Mouse (Mus musculus) forebrain, embryonic 10.5 days (tissue): ENCODE data around the gene Dact2. TPM values are rescaled to one million over a fixed set of nuclear protein-coding genes. Genes with fewer than 3 reads are reported as not detected.

Source experiments
- DNase-seq: peaks from one replicate; pipeline ENCODE4 v3.0.0-alpha.2; 2017; ENCODE audit warnings: low spot score; ENCODE audit errors: extremely low spot score
- H3K27ac ChIP-seq: fragments of 300-500 bp; sonication (generic); 2 replicates; pipeline ENCODE4 v1.5.1; 2016; ENCODE audit warnings: mild to moderate bottlenecking
- H3K27me3 ChIP-seq: fragments of 300-500 bp; sonication (generic); 2 replicates; pipeline ENCODE4 v1.6.1; 2016; ENCODE audit warnings: mild to moderate bottlenecking; ENCODE audit not compliant: poor library complexity, severe bottlenecking
- H3K36me3 ChIP-seq: fragments of 300-500 bp; sonication (generic); replicated peaks from 2 replicates; pipeline ENCODE4 v1.6.1; 2016; ENCODE audit warnings: mild to moderate bottlenecking, moderate library complexity
- H3K4me1 ChIP-seq: fragments of 300-500 bp; sonication (generic); 2 replicates; pipeline ENCODE4 v1.6.1; 2016
- H3K4me3 ChIP-seq: fragments of 300-500 bp; sonication (generic); 2 replicates; pipeline ENCODE4 v1.5.1; 2016; ENCODE audit warnings: mild to moderate bottlenecking, moderate library complexity
- H3K9me3 ChIP-seq: fragments of 300-500 bp; sonication (generic); 2 replicates; pipeline ENCODE4 v1.6.1; 2016; ENCODE audit warnings: mild to moderate bottlenecking, moderate library complexity
- WGBS: fragments of 180-500 bp; shearing (Covaris S2); methylation state at CpG from one replicate; pipeline ENCODE4 v1.1.7; 2016; 5-methylcytosine and 5-hydroxymethylcytosine counted together
- polyA plus RNA-seq: library from polyadenylated mRNA; unstranded; fragments of >200 nt; fragmentation: Nextera tagmentation; extraction: Ambion mirVana; gene quantifications from 2 replicates; pipeline ENCODE4 v1.2.1, GENCODE M21; 2016

Dact2 gene
- polyA plus RNA-seq, 1 experiment from 2014 or later: 0.52 TPM

GRCm38 (mm10) chr17:14182860-14183259 is 21.2 kb downstream of the Dact2 start:
- H3K9me3 ChIP-seq: no peaks in the 10 kb centered on the region
- no peak overlapping the region for H3K27ac ChIP-seq
- H3K36me3 ChIP-seq: no peaks in the 10 kb centered on the region
- H3K4me1 ChIP-seq: peaks cover 6% of the 10 kb centered on the region; the same call in 1 of the 2 replicates
- H3K27me3 ChIP-seq: peaks cover 6% of the 10 kb centered on the region; the same call in 1 of the 2 replicates
- no peak overlapping the region for H3K4me3 ChIP-seq
- WGBS: 71% methylated on average over 3 of the region's 3 CpGs
- DNase-seq: no peak

DNA sequence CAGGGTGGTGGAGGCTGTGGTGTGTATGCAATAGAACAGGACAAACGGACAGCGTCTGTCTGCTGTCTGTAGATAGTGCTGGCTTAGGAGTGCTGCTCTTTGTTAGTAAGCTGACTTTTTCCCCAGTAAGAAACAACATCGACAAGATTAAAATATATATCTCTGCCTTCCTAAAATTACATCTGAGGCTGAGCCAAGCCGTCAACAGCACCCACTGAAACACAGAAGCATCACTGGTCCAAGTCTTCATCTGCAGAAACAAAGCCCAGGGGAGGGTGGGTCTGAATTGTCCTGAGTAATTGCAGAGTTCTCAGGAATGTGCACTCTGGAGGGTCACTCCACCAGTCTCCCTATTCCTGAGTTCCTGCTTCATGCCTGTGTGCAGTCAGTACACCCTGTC is 25.2 kb downstream of the Dact2 start:
- no peak for DNase-seq
- Histone ChIP-seq H3K4me3 (no peak overlapping the region), H3K4me1 (peaks cover 9% of the 10 kb centered on the region), H3K9me3 (no peaks in the 10 kb centered on the region), H3K27me3 (peaks cover 6% of the 10 kb centered on the region; the same call in 1 of the 2 replicates), H3K27ac (no peak overlapping the region), H3K36me3 (no peaks in the 10 kb centered on the region)
- WGBS: 69% methylated on average over 4 of the region's 4 CpGs

DNA sequence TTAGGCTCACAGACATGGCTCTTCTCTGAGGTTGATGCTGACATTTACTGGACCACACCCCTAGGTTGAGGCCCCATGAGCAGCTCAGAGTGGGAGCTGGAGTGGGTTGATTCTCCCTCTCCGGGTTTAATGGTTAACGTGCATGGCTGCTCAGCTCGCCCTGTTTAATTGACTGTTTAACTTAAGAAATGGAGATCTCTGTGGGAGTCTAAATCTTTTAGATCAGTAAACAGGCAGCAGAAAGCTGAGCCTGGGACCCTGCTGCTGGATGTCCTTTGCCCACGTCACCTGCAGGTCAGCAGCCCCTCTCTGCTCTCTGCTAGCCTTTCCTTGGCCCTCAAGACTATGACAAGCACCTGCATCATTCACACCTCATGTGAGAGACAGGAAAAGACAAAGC is 25.6 kb downstream of the Dact2 start:
- no peaks in the 10 kb centered on the region for H3K9me3 ChIP-seq
- no peak overlapping the region for H3K4me3 ChIP-seq
- 28% methylated on average over 4 of the region's 4 CpGs for WGBS
- no peak for DNase-seq
- peaks cover 6% of the 10 kb centered on the region; the same call in 1 of the 2 replicates for H3K27me3 ChIP-seq
- H3K4me1 ChIP-seq: peaks cover 14% of the 10 kb centered on the region
- H3K36me3 ChIP-seq: no peaks in the 10 kb centered on the region
- H3K27ac ChIP-seq: no peak overlapping the region

GRCm38 (mm10) chr17:14178049-14178448 is 26.1 kb downstream of the Dact2 start:
- Histone ChIP-seq H3K4me1 (peaks cover 18% of the 10 kb centered on the region), H3K27ac (no peak overlapping the region), H3K4me3 (no peak overlapping the region), H3K36me3 (no peaks in the 10 kb centered on the region), H3K9me3 (no peaks in the 10 kb centered on the region), H3K27me3 (peaks cover 6% of the 10 kb centered on the region; the same call in 1 of the 2 replicates)
- WGBS: 67% methylated on average over 5 of the region's 5 CpGs
- no peak for DNase-seq

- H3K4me1 ChIP-seq: peaks cover 26% of the 10 kb centered on the region
- no peak for DNase-seq
- 84% methylated on average over 5 of the region's 5 CpGs for WGBS
These were observed 27.1 kb downstream of the Dact2 start for GRCm38 (mm10) chr17:14177018-14177417.

DNA sequence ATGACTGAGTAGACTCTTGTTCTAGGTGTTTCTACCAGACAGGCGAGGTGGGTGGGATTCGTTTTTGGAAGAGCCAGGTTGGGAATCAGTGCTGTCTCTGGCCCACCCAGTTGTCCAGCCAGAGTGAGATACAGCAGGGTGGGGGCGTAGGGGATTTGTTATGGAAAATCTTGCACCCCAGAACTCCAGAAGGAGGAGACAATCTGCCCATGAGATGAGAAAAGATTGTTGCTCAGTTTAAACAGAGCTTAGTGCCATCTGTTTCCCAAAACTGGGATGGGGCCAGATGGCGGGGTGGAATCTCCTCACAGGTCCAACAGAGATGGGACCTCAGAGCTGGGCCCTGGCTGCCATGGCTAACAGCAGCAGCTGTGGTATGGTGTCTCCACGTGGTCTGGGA is 28.4 kb downstream of the Dact2 start:
- H3K4me1 ChIP-seq: peaks cover 38% of the 10 kb centered on the region
- no peak for DNase-seq
- no peak overlapping the region for H3K4me3 ChIP-seq
- H3K27me3 ChIP-seq: peaks cover 6% of the 10 kb centered on the region; the same call in 1 of the 2 replicates
- H3K27ac ChIP-seq: no peak overlapping the region
- WGBS: 88% methylated on average over 5 of the region's 5 CpGs
- no peaks in the 10 kb centered on the region for H3K36me3 ChIP-seq
- no peaks in the 10 kb centered on the region for H3K9me3 ChIP-seq

More at GRCm38 (mm10) chr17:14177018-14177417, 27.1 kb downstream of the Dact2 start:
- H3K9me3 ChIP-seq: no peaks in the 10 kb centered on the region
- H3K27me3 ChIP-seq: peaks cover 6% of the 10 kb centered on the region; the same call in 1 of the 2 replicates
- no peak overlapping the region for H3K27ac ChIP-seq
- no peak overlapping the region for H3K4me3 ChIP-seq
- H3K36me3 ChIP-seq: no peaks in the 10 kb centered on the region

DNA sequence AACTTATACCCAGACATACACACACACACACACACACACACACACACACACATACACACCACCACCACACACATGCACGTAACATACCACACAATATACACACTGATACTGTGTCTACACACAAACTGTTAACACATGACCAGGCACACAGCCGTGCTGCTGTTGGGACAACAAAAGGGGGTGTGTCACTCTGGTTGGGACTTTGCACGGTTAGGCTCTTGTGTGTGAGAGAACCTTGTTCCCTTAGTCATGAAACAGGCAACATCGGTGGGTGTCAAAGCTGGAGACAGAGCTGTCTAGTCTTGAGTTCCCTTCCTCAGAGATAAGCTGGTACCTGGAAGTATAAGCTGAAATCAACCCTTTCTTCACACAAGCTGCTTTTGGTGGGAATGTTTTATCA is 29.1 kb downstream of the Dact2 start:
- Histone ChIP-seq H3K9me3 (no peaks in the 10 kb centered on the region), H3K27ac (no peak overlapping the region), H3K4me3 (no peak overlapping the region), H3K36me3 (no peaks in the 10 kb centered on the region), H3K4me1 (peaks cover 38% of the 10 kb centered on the region), H3K27me3 (peaks cover 6% of the 10 kb centered on the region; the same call in 1 of the 2 replicates)
- no peak for DNase-seq
- 86% methylated on average over 4 of the region's 4 CpGs for WGBS

DNA sequence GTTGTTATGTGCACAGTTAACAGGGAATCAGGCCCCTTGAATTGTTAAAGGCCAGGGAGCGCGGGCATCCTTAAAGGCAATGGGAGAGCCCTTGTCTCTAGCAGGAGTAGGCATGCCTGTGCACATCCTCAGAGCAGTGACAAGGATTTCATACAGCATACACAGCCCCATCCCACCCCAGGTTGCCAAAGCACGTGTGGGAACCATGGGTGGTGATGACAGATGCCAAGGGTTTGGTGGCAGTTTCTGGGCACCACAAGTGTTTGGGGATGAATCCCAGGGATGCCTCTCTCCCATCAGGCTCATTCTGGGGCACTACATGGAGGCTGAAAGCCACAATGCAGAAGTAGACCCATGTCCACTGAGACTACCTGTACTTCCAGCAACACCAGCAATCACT is 29.7 kb downstream of the Dact2 start:
- WGBS: 84% methylated on average over 3 of the region's 3 CpGs
- peaks cover 5% of the 10 kb centered on the region; the same call in 1 of the 2 replicates for H3K27me3 ChIP-seq

GRCm38 (mm10) chr17:14173459-14173858 is 30.6 kb downstream of the Dact2 start:
- Histone ChIP-seq H3K4me3 (no peak overlapping the region), H3K4me1 (peaks cover 45% of the 10 kb centered on the region), H3K27ac (peak overlapping the region; percentile 60), H3K9me3 (no peaks in the 10 kb centered on the region), H3K36me3 (no peaks in the 10 kb centered on the region), H3K27me3 (no peaks in the 10 kb centered on the region)
- no peak for DNase-seq
- WGBS: 9% methylated on average over 1 of the region's 1 CpGs

More for the DNA sequence above, 29.7 kb downstream of the Dact2 start:
- Histone ChIP-seq H3K4me3 (no peak overlapping the region), H3K27ac (no peak overlapping the region), H3K36me3 (no peaks in the 10 kb centered on the region), H3K4me1 (peaks cover 42% of the 10 kb centered on the region), H3K9me3 (no peaks in the 10 kb centered on the region)
- no peak for DNase-seq

DNA sequence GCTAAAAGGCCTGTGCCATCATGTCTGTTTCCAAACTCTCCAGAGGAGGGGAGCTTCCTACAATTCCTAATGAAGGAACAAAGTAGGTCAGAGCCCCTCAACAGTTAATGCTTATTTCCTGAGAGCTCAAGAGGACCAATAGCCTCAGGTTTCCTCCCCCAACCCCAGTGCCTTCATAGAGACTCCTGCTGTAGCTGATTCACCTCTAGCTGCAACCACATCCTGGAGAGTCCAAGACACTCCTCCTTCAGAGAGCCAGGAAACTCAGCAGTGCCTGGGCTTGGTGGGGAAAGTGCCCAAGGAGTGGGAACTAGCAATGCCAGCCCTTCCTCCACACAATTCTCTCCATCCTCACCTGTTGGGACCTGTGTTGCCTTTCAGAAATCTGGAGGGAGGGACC is 31.4 kb downstream of the Dact2 start:
- Histone ChIP-seq H3K9me3 (no peaks in the 10 kb centered on the region), H3K36me3 (no peaks in the 10 kb centered on the region), H3K4me3 (no peak overlapping the region), H3K27me3 (peaks cover 6% of the 10 kb centered on the region; the same call in 1 of the 2 replicates), H3K27ac (peak overlapping the region; percentile 60; the same call in 1 of the 2 replicates), H3K4me1 (peaks cover 42% of the 10 kb centered on the region)
- no peak for DNase-seq

- Histone ChIP-seq H3K27me3 (peaks cover 11% of the 10 kb centered on the region), H3K4me3 (no peak overlapping the region), H3K4me1 (peaks cover 47% of the 10 kb centered on the region), H3K36me3 (no peaks in the 10 kb centered on the region), H3K9me3 (no peaks in the 10 kb centered on the region), H3K27ac (no peak overlapping the region)
- DNase-seq: no peak
- WGBS: 63% methylated on average over 3 of the region's 3 CpGs
These were observed 31.9 kb downstream of the Dact2 start for GRCm38 (mm10) chr17:14172184-14172583.

- peaks cover 59% of the 10 kb centered on the region for H3K4me1 ChIP-seq
- H3K36me3 ChIP-seq: no peaks in the 10 kb centered on the region
- H3K27me3 ChIP-seq: peaks cover 23% of the 10 kb centered on the region
- no peak overlapping the region for H3K4me3 ChIP-seq
- 65% methylated on average over 5 of the region's 5 CpGs for WGBS
- no peaks in the 10 kb centered on the region for H3K9me3 ChIP-seq
- DNase-seq: no peak
- H3K27ac ChIP-seq: no peak overlapping the region
These were observed 33.1 kb downstream of the Dact2 start for GRCm38 (mm10) chr17:14170961-14171479.

DNA sequence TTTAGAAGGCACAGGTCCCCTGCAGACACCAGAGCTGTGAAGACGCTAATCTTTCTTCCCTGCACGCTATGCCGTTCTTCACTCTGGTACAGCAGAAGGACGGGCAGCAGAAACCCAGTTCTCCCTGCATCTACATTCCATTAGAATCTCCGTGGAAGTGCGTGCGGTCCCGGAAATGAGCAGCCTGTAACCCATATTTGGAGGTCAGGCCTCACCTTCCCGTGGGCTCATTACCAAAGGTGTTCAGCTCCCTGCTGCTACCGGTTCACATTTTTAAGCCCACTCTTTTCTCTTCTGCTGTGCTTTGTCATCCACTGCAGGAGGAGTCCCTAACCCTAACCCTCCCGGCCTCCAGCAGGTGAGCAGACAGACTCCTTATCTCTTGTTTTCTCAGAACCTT is 34.7 kb downstream of the Dact2 start:
- Histone ChIP-seq H3K27me3 (peaks cover 24% of the 10 kb centered on the region), H3K4me1 (peaks cover 73% of the 10 kb centered on the region), H3K4me3 (no peak overlapping the region), H3K9me3 (no peaks in the 10 kb centered on the region), H3K36me3 (no peaks in the 10 kb centered on the region), H3K27ac (no peak overlapping the region)
- no peak for DNase-seq
- WGBS: 63% methylated on average over 11 of the region's 11 CpGs
